Mouse (Mus musculus): ENCODE measurements around the gene Scn3a.

Gene Scn3a

GRCm38 (mm10) chr2:65566793-65567787 is at the start of gene Scn3a:
TSS of gene Scn3a (minus strand) at chr2:65567627.
- peak; percentile 34 for DNase-seq

GRCm38 (mm10) chr2:65611887-65612286 is 44.5 kb upstream of the Scn3a start:
- no peak for DNase-seq

- DNase-seq: no peak
Measured at GRCm38 (mm10) chr2:65607813-65608212, 40.4 kb upstream of the Scn3a start.

GRCm38 (mm10) chr2:65587679-65588078 is 20.3 kb upstream of the Scn3a start:
- no peak for DNase-seq

GRCm38 (mm10) chr2:65567925-65568324 is 498 bp upstream of the Scn3a start:
- no peak for DNase-seq

- no peak for DNase-seq
Measured at GRCm38 (mm10) chr2:65563898-65564297, 3.5 kb downstream of the Scn3a start.

GRCm38 (mm10) chr2:65557719-65558118 is 9.7 kb downstream of the Scn3a start:
- no peak for DNase-seq

GRCm38 (mm10) chr2:65554662-65555061 is 12.8 kb downstream of the Scn3a start:
- no peak for DNase-seq

GRCm38 (mm10) chr2:65553473-65553872 is 14.0 kb downstream of the Scn3a start:
- no peak for DNase-seq

GRCm38 (mm10) chr2:65552727-65553126 is 14.7 kb downstream of the Scn3a start:
- no peak for DNase-seq

- DNase-seq: no peak
Measured at GRCm38 (mm10) chr2:65552222-65552621, 15.2 kb downstream of the Scn3a start.

GRCm38 (mm10) chr2:65551736-65552135 is 15.7 kb downstream of the Scn3a start:
- peak; percentile 51 for DNase-seq

GRCm38 (mm10) chr2:65550564-65550963 is 16.9 kb downstream of the Scn3a start:
- no peak for DNase-seq

GRCm38 (mm10) chr2:65548665-65549064 is 18.8 kb downstream of the Scn3a start:
- DNase-seq: no peak

- no peak for DNase-seq
Measured at GRCm38 (mm10) chr2:65547341-65547740, 20.1 kb downstream of the Scn3a start.

GRCm38 (mm10) chr2:65542906-65543592 is 24.4 kb downstream of the Scn3a start:
- DNase-seq: no peak

- no peak for DNase-seq
Measured at GRCm38 (mm10) chr2:65541781-65542180, 25.6 kb downstream of the Scn3a start.

- no peak for DNase-seq
Measured at GRCm38 (mm10) chr2:65538436-65538835, 29.0 kb downstream of the Scn3a start.

- DNase-seq: no peak
Measured at GRCm38 (mm10) chr2:65532127-65532854, 35.1 kb downstream of the Scn3a start.

GRCm38 (mm10) chr2:65529148-65529547 is 38.3 kb downstream of the Scn3a start:
- DNase-seq: no peak

- DNase-seq: no peak
Measured at GRCm38 (mm10) chr2:65516703-65517102, 50.7 kb downstream of the Scn3a start.

GRCm38 (mm10) chr2:65508217-65508616 is 59.2 kb downstream of the Scn3a start:
- no peak for DNase-seq

- DNase-seq: no peak
Measured at GRCm38 (mm10) chr2:65490450-65490849, 77.0 kb downstream of the Scn3a start.
